Mouse (Mus musculus): Measurements from ENCODE around the gene Hspb1. TPM values are rescaled to one million over a fixed set of nuclear protein-coding genes. Genes with fewer than 3 reads are reported as not detected.

Gene Hspb1
- polyA plus RNA-seq, 1 experiment from 2014 or later: 7.3 TPM

DNA sequence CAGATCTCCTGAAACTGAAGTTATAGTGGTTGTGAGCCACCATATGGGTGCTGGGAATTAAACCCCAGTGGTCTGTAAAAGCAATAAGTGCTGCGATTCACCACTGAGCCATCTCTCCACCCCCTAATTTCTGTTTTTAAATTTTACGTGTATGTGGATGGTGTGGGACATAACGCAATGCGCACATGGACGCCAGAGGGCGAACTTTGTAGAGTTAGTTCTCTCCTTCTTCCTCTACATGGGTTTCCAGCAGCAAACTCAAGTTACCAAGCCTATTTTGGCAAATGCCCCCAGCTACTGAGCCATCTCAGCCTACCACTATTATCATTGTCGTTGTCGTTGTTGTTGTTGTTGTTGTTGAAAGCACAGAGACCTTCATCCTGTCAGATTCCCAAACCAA is 10.5 kb upstream of the Hspb1 start:
- WGBS: 21% methylated on average over 8 of the region's 8 CpGs

DNA sequence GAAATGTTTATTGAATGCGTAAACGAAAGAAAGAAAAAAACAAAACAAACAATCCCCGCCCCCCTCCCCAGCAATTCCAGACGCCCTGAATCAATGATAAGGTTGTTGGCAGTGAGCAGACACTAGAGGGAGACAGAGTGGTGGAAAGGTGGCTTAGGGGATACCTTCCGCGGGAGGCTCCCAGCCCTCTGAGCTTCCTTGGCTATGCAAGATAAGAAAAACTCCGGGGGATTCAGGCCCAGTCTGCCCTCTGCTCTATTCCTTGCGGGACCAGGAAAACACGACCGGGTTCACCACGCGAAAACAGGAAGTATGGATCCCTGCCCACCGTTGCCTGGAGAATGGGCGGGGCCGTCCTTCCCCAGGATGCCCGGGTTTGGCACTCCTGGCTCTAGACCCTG is 9.9 kb upstream of the Hspb1 start:
- Histone ChIP-seq H3K4me2 (ENCODE audit: low read length) (peak overlapping the region; percentile 56), H3K27me3 (replicated peaks; ENCODE audit: control insufficient read depth, insufficient read depth, low read length) (0 out of 2 replicates have a peak, but pooled peaks cover 2% of the 10 kb centered on the region), H3K4me1 (replicated peaks; ENCODE audit: control insufficient read depth, insufficient read depth, low read length) (peaks cover 15% of the 10 kb centered on the region), H3K9ac (replicated peaks; ENCODE audit: low read depth, low read length) (peak overlapping the region; percentile 49), H3K36me3 (ENCODE audit: control insufficient read depth, insufficient read depth) (no peaks in the 10 kb centered on the region), H3K9me3 (ENCODE audit: control insufficient read depth, low read length) (no peaks in the 10 kb centered on the region), H3K4me3 (replicated peaks; ENCODE audit: low read length) (peak overlapping the region; percentile 40), H3K27ac (ENCODE audit: low read length) (no peak overlapping the region)
- ATAC-seq: peak; percentile 54
- WGBS: 1% methylated on average over 16 of the region's 16 CpGs

More for the DNA sequence above, 10.5 kb upstream of the Hspb1 start:
- Histone ChIP-seq H3K27ac (ENCODE audit: low read length) (no peak overlapping the region), H3K9me3 (ENCODE audit: control insufficient read depth, low read length) (no peaks in the 10 kb centered on the region), H3K4me3 (replicated peaks; ENCODE audit: low read length) (peak overlapping the region; percentile 40), H3K27me3 (replicated peaks; ENCODE audit: control insufficient read depth, insufficient read depth, low read length) (0 out of 2 replicates have a peak, but pooled peaks cover 2% of the 10 kb centered on the region), H3K9ac (replicated peaks; ENCODE audit: low read depth, low read length) (peak overlapping the region; percentile 49; the same call in 1 of the 2 replicates), H3K4me2 (ENCODE audit: low read length) (peak overlapping the region; percentile 56), H3K36me3 (ENCODE audit: control insufficient read depth, insufficient read depth) (no peaks in the 10 kb centered on the region), H3K4me1 (replicated peaks; ENCODE audit: control insufficient read depth, insufficient read depth, low read length) (peaks cover 15% of the 10 kb centered on the region)
- ATAC-seq: peak; percentile 47; the same call in 1 of the 2 replicates

DNA sequence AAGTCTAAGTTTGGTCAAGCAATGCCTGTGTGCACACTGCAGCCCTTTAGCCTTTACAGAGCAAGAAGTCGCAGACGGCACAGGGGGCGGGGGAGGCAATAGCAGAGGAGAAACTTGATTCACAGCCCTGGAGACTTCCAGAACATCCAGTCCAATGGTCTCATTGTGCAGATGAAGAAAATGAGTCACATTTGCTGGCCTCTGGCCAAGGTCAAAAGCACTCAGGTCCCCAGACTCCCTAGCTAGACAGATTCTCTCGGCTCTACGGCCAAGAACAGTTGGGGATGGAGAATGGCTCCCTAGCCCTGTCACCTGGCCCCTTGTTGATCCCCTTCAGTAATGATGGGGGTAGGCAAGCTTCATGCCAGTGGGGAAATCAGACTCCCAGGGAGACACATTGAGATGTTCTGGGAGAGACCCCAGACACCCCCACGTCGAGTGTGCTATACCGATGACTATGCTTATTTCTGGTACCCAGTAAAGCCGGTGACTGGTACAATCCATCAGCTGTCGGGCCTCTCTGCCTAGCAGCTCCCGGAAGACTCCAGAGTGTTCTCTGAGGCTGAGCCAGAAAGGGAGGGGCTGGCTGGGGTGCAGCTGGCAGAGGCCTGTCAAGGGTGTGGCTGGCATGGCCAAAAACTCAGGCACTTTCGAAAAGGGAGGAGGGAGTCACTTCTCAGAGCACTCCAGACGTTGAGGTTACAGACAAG is 8.1 kb upstream of the Hspb1 start:
- Histone ChIP-seq H3K4me1 (replicated peaks; ENCODE audit: control insufficient read depth, insufficient read depth, low read length) (peaks cover 15% of the 10 kb centered on the region), H3K36me3 (ENCODE audit: control insufficient read depth, insufficient read depth) (no peaks in the 10 kb centered on the region), H3K4me3 (replicated peaks; ENCODE audit: low read length) (no peak overlapping the region), H3K4me2 (ENCODE audit: low read length) (no peak overlapping the region), H3K27ac (ENCODE audit: low read length) (no peak overlapping the region), H3K27me3 (replicated peaks; ENCODE audit: control insufficient read depth, insufficient read depth, low read length) (no peaks in the 10 kb centered on the region), H3K9me3 (ENCODE audit: control insufficient read depth, low read length) (no peaks in the 10 kb centered on the region), H3K9ac (replicated peaks; ENCODE audit: low read depth, low read length) (no peak overlapping the region)
- 41% methylated on average over 13 of the region's 13 CpGs for WGBS
- peak; percentile 52 for ATAC-seq

DNA sequence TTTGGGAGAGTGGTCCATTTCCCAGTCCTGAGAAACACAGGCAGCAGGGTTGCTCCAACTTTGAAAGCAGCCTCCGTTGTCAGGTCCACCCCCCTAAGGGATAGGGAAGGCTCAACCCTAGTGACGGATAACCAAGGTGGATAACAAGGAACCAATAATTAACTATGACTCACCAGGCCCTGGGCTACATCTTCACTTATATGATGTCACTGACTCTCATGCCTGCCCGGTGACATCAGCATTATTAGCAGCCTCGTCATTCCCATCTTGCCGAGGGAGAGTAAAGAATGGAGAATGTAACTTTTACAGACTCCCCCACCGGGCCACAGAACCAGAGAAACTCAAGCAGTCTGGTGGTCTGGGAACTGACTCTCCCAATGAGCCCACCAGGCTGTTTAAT is 3.1 kb upstream of the Hspb1 start:
- no peak overlapping the region for H3K9ac ChIP-seq (replicated peaks; ENCODE audit: low read depth, low read length)
- H3K27me3 ChIP-seq (replicated peaks; ENCODE audit: control insufficient read depth, insufficient read depth, low read length): peaks cover 9% of the 10 kb centered on the region
- WGBS: 70% methylated on average over 6 of the region's 6 CpGs
- H3K4me3 ChIP-seq (replicated peaks; ENCODE audit: low read length): no peak overlapping the region
- H3K4me2 ChIP-seq (ENCODE audit: low read length): no peak overlapping the region
- peaks cover 6% of the 10 kb centered on the region for H3K4me1 ChIP-seq (replicated peaks; ENCODE audit: control insufficient read depth, insufficient read depth, low read length)
- no peak overlapping the region for H3K27ac ChIP-seq (ENCODE audit: low read length)
- H3K36me3 ChIP-seq (ENCODE audit: control insufficient read depth, insufficient read depth): no peaks in the 10 kb centered on the region
- no peaks in the 10 kb centered on the region for H3K9me3 ChIP-seq (ENCODE audit: control insufficient read depth, low read length)
- ATAC-seq: no peak

DNA sequence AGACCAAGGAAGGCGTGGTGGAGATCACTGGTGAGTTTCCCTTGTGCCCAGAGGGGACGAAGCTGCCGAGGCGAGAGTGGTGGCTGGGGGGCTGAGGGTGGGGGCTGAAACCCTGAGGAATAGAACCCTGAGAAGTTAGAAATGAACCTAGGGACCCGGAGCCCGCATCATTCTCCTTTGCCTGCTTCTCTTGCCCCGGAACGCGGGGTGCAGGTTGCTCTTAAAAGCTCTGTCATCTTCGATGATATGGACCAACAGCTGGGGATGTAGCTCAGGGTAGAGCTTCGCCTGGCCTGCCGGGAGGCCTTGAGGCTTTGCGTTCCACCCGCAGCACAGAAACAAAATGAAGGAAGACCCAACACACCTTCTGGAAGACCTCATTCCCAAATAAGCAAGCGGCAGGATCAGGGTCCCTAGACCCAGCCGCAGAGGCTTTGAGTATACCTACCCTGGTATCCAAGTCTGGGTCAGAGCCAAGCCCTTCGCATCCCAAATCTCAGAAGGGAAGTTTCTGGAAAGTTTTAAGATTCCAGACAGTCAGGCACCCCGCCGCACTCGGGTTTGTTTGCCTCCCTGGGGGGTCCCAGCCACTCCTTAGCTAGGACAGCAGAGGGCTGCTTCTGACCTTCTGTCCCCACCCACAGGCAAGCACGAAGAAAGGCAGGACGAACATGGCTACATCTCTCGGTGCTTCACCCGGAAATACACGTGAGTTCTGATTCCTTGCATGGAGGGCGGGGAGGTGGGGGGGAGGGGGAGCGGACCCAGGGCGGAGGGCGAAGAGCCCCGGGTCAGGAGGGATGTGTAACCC is 891 bp downstream of the Hspb1 start:
- no peak overlapping the region for H3K27ac ChIP-seq (ENCODE audit: low read length)
- 0 out of 2 replicates have a peak, but pooled peaks cover 3% of the 10 kb centered on the region for H3K4me1 ChIP-seq (replicated peaks; ENCODE audit: control insufficient read depth, insufficient read depth, low read length)
- 6% methylated on average over 30 of the region's 30 CpGs for WGBS
- H3K4me3 ChIP-seq (replicated peaks; ENCODE audit: low read length): 0 out of 2 replicates have a peak overlapping the region, but pooled peaks have one; percentile 1
- no peaks in the 10 kb centered on the region for H3K36me3 ChIP-seq (ENCODE audit: control insufficient read depth, insufficient read depth)
- no peaks in the 10 kb centered on the region for H3K9me3 ChIP-seq (ENCODE audit: control insufficient read depth, low read length)
- no peak overlapping the region for H3K4me2 ChIP-seq (ENCODE audit: low read length)
- H3K9ac ChIP-seq (replicated peaks; ENCODE audit: low read depth, low read length): no peak overlapping the region
- peaks cover 17% of the 10 kb centered on the region for H3K27me3 ChIP-seq (replicated peaks; ENCODE audit: control insufficient read depth, insufficient read depth, low read length)
- no peak for ATAC-seq

DNA sequence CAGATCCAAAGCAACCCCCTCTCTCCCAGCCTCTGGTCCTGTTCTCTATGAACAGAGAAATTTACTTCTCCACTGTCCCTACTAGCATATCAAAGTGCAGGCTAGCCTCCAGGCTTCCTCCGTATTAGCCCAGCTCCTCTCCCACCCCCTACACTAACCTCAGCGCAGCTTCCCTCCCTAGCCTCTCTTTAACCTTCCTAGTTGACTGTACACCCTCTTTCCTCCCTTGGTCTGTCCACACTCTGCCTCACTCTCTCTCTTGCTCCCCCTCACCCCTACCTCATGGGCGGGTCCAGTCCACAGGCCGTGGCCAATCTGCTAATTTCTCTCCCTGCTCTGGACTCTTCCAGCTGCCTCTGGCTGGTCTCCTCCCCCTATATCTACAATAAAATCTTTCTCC is 2.6 kb downstream of the Hspb1 start:
- H3K4me1 ChIP-seq (replicated peaks; ENCODE audit: control insufficient read depth, insufficient read depth, low read length): 0 out of 2 replicates have a peak, but pooled peaks cover 3% of the 10 kb centered on the region

DNA sequence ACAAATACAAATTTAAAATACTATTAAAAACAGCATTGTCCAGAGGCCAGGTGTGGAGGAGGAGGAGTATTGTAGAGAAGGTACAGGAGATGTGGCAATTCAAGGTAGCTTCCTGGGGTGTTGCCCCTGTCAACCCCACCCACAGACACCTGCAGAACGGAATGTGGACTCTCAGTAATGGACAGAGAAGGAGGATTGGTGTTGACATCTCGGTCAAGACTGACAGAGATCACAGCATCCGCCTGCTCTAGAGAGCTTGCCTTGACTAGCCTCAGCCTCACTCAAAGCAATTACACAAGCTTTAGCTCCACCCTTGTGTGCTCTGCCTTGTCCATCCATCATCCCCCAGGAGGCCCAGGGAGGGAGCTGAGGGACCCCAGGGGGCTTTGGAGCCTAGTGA is 3.2 kb downstream of the Hspb1 start:
- Histone ChIP-seq H3K36me3 (ENCODE audit: control insufficient read depth, insufficient read depth) (no peaks in the 10 kb centered on the region), H3K27me3 (replicated peaks; ENCODE audit: control insufficient read depth, insufficient read depth, low read length) (peaks cover 17% of the 10 kb centered on the region; the same call in 1 of the 2 replicates), H3K27ac (ENCODE audit: low read length) (no peak overlapping the region), H3K4me2 (ENCODE audit: low read length) (no peak overlapping the region), H3K9ac (replicated peaks; ENCODE audit: low read depth, low read length) (no peak overlapping the region), H3K4me3 (replicated peaks; ENCODE audit: low read length) (no peak overlapping the region), H3K4me1 (replicated peaks; ENCODE audit: control insufficient read depth, insufficient read depth, low read length) (0 out of 2 replicates have a peak, but pooled peaks cover 3% of the 10 kb centered on the region), H3K9me3 (ENCODE audit: control insufficient read depth, low read length) (no peaks in the 10 kb centered on the region)
- 68% methylated on average over 3 of the region's 3 CpGs for WGBS
- ATAC-seq: no peak

More for the DNA sequence above, 2.6 kb downstream of the Hspb1 start:
- Histone ChIP-seq H3K4me3 (replicated peaks; ENCODE audit: low read length) (no peak overlapping the region), H3K9me3 (ENCODE audit: control insufficient read depth, low read length) (no peaks in the 10 kb centered on the region), H3K36me3 (ENCODE audit: control insufficient read depth, insufficient read depth) (no peaks in the 10 kb centered on the region), H3K27me3 (replicated peaks; ENCODE audit: control insufficient read depth, insufficient read depth, low read length) (peaks cover 17% of the 10 kb centered on the region), H3K27ac (ENCODE audit: low read length) (no peak overlapping the region), H3K9ac (replicated peaks; ENCODE audit: low read depth, low read length) (no peak overlapping the region), H3K4me2 (ENCODE audit: low read length) (no peak overlapping the region)
- no peak for ATAC-seq
- WGBS: 51% methylated on average over 4 of the region's 4 CpGs

DNA sequence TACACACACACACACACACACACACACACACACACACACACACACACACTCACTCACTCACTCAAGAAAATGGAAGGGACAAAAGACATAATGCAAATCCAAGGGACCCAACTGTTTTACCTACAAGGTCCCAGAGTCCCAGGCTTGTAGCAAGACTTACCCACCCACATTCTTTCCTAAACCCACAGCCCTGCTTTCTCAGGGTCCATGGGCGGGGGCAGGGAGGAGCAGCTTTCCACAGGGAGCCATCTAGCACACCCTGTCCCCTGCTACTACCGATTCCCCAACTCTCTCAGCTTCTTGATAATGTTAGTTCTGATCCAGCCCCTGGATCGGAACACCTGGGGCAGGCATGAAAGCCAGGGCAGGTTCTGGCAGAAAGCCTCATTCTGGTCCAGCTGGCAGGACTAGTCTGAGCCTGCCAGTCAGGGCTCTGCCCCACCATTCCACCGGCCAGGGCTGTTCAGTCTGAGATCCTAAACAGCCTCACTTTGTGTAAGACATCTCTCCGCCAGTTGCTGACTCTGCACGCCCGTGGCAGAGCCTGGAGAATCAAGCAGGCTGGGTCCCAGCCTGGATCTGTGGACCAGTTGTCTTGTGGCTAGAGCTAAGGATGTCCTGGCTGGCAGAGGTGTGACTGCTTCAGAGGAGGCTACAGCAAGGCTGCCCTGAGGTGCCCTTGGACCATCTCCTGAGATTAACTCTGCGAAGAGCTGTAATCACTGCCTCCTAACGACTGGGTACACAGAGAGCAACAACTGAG is 5.1 kb downstream of the Hspb1 start:
- Histone ChIP-seq H3K27ac (ENCODE audit: low read length) (no peak overlapping the region), H3K27me3 (replicated peaks; ENCODE audit: control insufficient read depth, insufficient read depth, low read length) (peaks cover 15% of the 10 kb centered on the region; the same call in 1 of the 2 replicates), H3K4me1 (replicated peaks; ENCODE audit: control insufficient read depth, insufficient read depth, low read length) (no peaks in the 10 kb centered on the region), H3K4me3 (replicated peaks; ENCODE audit: low read length) (no peak overlapping the region), H3K4me2 (ENCODE audit: low read length) (no peak overlapping the region), H3K36me3 (ENCODE audit: control insufficient read depth, insufficient read depth) (no peaks in the 10 kb centered on the region), H3K9me3 (ENCODE audit: control insufficient read depth, low read length) (no peaks in the 10 kb centered on the region), H3K9ac (replicated peaks; ENCODE audit: low read depth, low read length) (no peak overlapping the region)
- ATAC-seq: no peak
- WGBS: 52% methylated on average over 9 of the region's 9 CpGs

DNA sequence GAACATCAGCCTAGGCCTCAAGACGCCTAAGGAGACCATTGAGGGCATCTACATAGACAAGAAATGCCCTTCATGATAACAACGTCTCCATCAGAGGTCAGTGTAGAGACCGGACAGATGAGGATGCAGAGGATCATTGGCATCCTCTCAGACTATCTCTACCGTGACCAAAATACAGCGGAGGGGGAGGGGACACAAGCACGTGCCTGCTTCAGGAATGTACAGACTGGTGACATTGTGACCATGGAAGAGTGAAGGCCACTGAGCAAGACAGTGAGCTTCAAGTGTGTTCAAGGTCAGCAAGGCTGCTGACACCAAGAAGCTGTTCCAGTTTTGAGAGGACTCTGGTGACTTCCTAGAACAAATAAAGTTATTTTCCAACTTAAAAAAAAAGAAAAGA is 7.2 kb downstream of the Hspb1 start:
- H3K4me3 ChIP-seq (replicated peaks; ENCODE audit: low read length): no peak overlapping the region
- H3K9ac ChIP-seq (replicated peaks; ENCODE audit: low read depth, low read length): no peak overlapping the region
- ATAC-seq: no peak
- H3K36me3 ChIP-seq (ENCODE audit: control insufficient read depth, insufficient read depth): no peaks in the 10 kb centered on the region
- WGBS: 84% methylated on average over 6 of the region's 6 CpGs
- H3K27me3 ChIP-seq (replicated peaks; ENCODE audit: control insufficient read depth, insufficient read depth, low read length): peaks cover 8% of the 10 kb centered on the region; the same call in 1 of the 2 replicates
- H3K4me2 ChIP-seq (ENCODE audit: low read length): no peak overlapping the region
- no peaks in the 10 kb centered on the region for H3K9me3 ChIP-seq (ENCODE audit: control insufficient read depth, low read length)
- no peaks in the 10 kb centered on the region for H3K4me1 ChIP-seq (replicated peaks; ENCODE audit: control insufficient read depth, insufficient read depth, low read length)
- no peak overlapping the region for H3K27ac ChIP-seq (ENCODE audit: low read length)

All from forebrain, embryonic 16.5 days (tissue).